Mouse (Mus musculus) forebrain, embryonic 12.5 days (tissue): ENCODE data around the gene Ccdc189. TPM values are rescaled to one million over a fixed set of nuclear protein-coding genes. Genes with fewer than 3 reads are reported as not detected.
A peak's percentile ranks its signal among the peaks of the same experiment; 100 is the strongest.

Experiments
- ATAC-seq: fragments of 200-750 bp; cut with Nextera tagmentation; 2 replicates; pipeline ENCODE4 v1.8.0; 2017; ENCODE audit warnings: moderate TSS enrichment; ENCODE audit not compliant: low FRiP score
- H3K27ac ChIP-seq: fragments of 300-500 bp; sonication (generic); 2 replicates; pipeline ENCODE4 v1.5.1; 2016; ENCODE audit warnings: mild to moderate bottlenecking
- H3K27me3 ChIP-seq: fragments of 300-500 bp; sonication (generic); 2 replicates; pipeline ENCODE4 v1.6.1; 2016; ENCODE audit warnings: mild to moderate bottlenecking
- H3K36me3 ChIP-seq: fragments of 300-500 bp; sonication (generic); replicated peaks from 2 replicates; pipeline ENCODE4 v1.6.1; 2016; ENCODE audit warnings: mild to moderate bottlenecking
- H3K4me1 ChIP-seq: fragments of 300-500 bp; sonication (generic); 2 replicates; pipeline ENCODE4 v1.6.1; 2016
- H3K4me2 ChIP-seq: fragments of 300-500 bp; sonication (generic); 2 replicates; pipeline ENCODE4 v1.6.1; 2016; ENCODE audit warnings: mild to moderate bottlenecking, moderate library complexity
- H3K4me3 ChIP-seq: fragments of 300-500 bp; sonication (generic); replicated peaks from 2 replicates; pipeline ENCODE4 v1.5.1; 2016; ENCODE audit warnings: mild to moderate bottlenecking
- H3K9ac ChIP-seq: fragments of 300-500 bp; sonication (generic); 2 replicates; pipeline ENCODE4 v1.6.1; 2016; ENCODE audit warnings: mild to moderate bottlenecking
- H3K9me3 ChIP-seq: fragments of 300-500 bp; sonication (generic); 2 replicates; pipeline ENCODE4 v1.6.1; 2016
- WGBS: fragments of 180-500 bp; shearing (Covaris S2); methylation state at CpG from one replicate; pipeline ENCODE4 v1.1.7; 2016; 5-methylcytosine and 5-hydroxymethylcytosine counted together
- polyA plus RNA-seq: library from polyadenylated mRNA; unstranded; fragments of >200 nt; fragmentation: Nextera tagmentation; extraction: Ambion mirVana; gene quantifications from 2 replicates; pipeline ENCODE4 v1.2.1, GENCODE M21; 2016

Ccdc189 gene
- polyA plus RNA-seq, 1 experiment from 2014 or later: 16.3 TPM

DNA sequence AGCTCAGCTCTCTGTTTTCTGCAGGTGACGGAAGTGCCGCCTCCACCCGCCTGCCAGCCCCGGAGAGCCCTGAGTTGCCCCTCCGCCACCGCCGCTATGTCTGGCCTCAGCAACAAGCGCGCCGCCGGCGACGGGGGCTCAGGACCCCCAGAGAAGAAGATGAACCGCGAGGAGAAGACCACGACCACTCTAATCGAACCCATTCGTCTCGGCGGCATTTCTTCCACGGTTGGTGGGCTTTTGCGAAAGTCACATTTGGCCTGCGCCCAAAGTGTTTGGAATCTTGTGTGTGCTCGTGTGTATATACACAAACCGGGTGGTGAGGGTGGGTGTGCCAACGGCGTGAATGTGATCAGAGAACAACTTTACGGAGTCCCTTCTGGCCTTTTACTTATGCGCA is 506 bp upstream of the Ccdc189 start:
- H3K4me1 ChIP-seq: peaks cover 18% of the 10 kb centered on the region
- peak overlapping the region; percentile 76 for H3K9ac ChIP-seq
- H3K9me3 ChIP-seq: no peaks in the 10 kb centered on the region
- H3K4me2 ChIP-seq: peak overlapping the region; percentile 89
- H3K4me3 ChIP-seq: peak overlapping the region; percentile 90
- no peaks in the 10 kb centered on the region for H3K27me3 ChIP-seq
- peaks cover 55% of the 10 kb centered on the region for H3K36me3 ChIP-seq
- H3K27ac ChIP-seq: peak overlapping the region; percentile 59; the same call in 1 of the 2 replicates
- no peak for ATAC-seq
- 7% methylated on average over 29 of the region's 29 CpGs for WGBS

DNA sequence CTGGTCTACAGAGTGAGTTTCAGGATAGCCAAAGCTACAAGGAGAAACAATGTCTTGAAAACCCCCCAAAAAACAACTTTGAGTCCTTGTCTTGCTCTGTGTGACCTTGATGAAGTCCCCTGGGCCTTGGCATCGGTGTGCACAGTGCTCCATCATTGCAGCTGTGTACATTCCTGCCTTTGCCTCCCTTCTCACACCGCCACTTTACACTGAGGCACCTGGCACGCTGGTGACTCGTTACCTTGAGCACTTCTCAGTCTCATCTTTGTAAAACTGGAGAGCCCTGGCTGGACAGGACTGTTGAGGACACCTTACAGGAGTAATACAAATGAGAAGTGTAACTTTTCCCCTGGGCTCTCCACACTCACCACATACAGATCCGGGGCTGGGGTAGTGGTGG is 1.2 kb downstream of the Ccdc189 start:
- peak overlapping the region; percentile 84; the same call in 1 of the 2 replicates for H3K27ac ChIP-seq
- peak overlapping the region; percentile 67; the same call in 1 of the 2 replicates for H3K9ac ChIP-seq
- peak overlapping the region; percentile 89 for H3K4me2 ChIP-seq
- 80% methylated on average over 5 of the region's 5 CpGs for WGBS
- H3K4me1 ChIP-seq: peaks cover 18% of the 10 kb centered on the region
- H3K36me3 ChIP-seq: peaks cover 55% of the 10 kb centered on the region
- no peaks in the 10 kb centered on the region for H3K9me3 ChIP-seq
- H3K27me3 ChIP-seq: no peaks in the 10 kb centered on the region
- peak overlapping the region; percentile 90 for H3K4me3 ChIP-seq
- no peak for ATAC-seq

DNA sequence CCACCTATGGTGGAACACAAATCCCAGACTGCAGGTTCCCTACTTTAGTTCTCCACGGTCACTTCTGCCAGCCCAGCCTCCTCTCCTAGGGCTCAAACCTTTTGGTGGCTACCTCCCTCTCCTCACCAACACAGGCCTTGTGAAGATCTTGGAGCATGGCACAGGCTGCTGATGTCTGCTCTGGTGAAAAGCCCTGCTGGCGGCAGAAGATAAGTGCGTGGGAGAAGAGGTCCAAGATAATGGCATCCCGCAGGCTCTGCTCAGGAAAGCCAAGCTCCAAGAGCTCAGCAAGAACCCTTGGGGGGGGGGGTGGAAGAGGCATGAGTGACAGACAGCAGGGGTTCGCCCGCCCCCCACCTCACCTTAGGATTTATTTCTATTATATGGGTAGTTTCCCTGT is 2.2 kb downstream of the Ccdc189 start:
- Histone ChIP-seq H3K4me1 (peaks cover 18% of the 10 kb centered on the region), H3K27me3 (no peaks in the 10 kb centered on the region), H3K4me3 (no peak overlapping the region), H3K27ac (no peak overlapping the region), H3K4me2 (no peak overlapping the region), H3K9ac (no peak overlapping the region), H3K36me3 (peaks cover 50% of the 10 kb centered on the region), H3K9me3 (no peaks in the 10 kb centered on the region)
- 91% methylated on average over 6 of the region's 6 CpGs for WGBS
- ATAC-seq: no peak

GRCm38 (mm10) chr7:127585031-127585430 is 3.4 kb downstream of the Ccdc189 start:
- Histone ChIP-seq H3K36me3 (peaks cover 48% of the 10 kb centered on the region), H3K4me2 (no peak overlapping the region), H3K9me3 (no peaks in the 10 kb centered on the region), H3K4me3 (no peak overlapping the region), H3K27ac (no peak overlapping the region), H3K4me1 (peaks cover 18% of the 10 kb centered on the region), H3K9ac (no peak overlapping the region), H3K27me3 (no peaks in the 10 kb centered on the region)
- ATAC-seq: no peak
- WGBS: 85% methylated on average over 7 of the region's 7 CpGs

DNA sequence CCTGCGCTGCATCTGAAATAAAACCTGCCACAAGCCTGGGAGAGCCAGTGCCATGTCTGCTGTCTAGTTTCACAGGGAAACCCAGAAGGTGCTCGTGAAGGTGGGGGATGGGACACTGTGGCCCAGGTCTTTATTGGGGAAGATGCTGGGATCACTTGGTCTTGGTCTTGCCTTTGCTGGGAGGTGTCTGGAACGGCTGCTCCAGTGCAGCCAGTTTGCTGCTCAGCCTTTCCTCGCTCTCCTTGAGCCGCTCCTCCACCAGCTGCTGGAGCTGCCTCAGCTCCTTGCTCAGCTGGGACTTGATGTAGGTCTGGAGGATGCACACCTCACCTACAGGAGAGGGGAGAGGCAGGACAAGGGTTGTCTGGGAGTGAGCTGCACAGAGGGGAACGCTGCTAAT is 5.1 kb downstream of the Ccdc189 start:
- no peak overlapping the region for H3K27ac ChIP-seq
- no peak overlapping the region for H3K4me3 ChIP-seq
- WGBS: 93% methylated on average over 6 of the region's 6 CpGs
- no peak overlapping the region for H3K4me2 ChIP-seq
- no peaks in the 10 kb centered on the region for H3K27me3 ChIP-seq
- H3K4me1 ChIP-seq: peaks cover 10% of the 10 kb centered on the region
- ATAC-seq: no peak
- no peak overlapping the region for H3K9ac ChIP-seq
- H3K9me3 ChIP-seq: no peaks in the 10 kb centered on the region
- H3K36me3 ChIP-seq: peaks cover 54% of the 10 kb centered on the region

DNA sequence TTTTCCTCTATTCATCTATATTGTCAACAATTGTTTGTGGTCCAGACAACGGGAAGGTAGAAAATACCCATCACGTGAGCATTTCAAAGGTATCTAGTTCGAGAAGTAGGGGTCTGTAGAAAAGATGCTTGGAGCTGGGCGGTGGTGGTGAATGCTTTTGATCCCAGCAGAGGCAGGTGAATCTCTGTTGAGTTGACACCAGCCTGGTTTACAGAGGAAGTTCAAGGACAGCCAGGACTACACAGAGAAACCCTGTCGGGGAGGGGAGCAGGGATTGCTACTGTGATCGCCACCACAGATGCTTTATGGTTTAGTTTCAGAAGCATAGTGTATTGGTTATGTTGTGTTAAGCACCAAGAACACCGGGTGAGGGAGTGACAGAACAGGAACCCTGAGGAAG is 14.3 kb downstream of the Ccdc189 start:
- ATAC-seq: no peak
- peak overlapping the region; percentile 89 for H3K9ac ChIP-seq
- no peaks in the 10 kb centered on the region for H3K27me3 ChIP-seq
- H3K4me1 ChIP-seq: peaks cover 23% of the 10 kb centered on the region
- H3K4me3 ChIP-seq: peak overlapping the region; percentile 74
- H3K36me3 ChIP-seq: peaks cover 19% of the 10 kb centered on the region
- peak overlapping the region; percentile 94 for H3K4me2 ChIP-seq
- WGBS: 18% methylated on average over 7 of the region's 7 CpGs
- H3K9me3 ChIP-seq: no peaks in the 10 kb centered on the region
- peak overlapping the region; percentile 78; the same call in 1 of the 2 replicates for H3K27ac ChIP-seq

DNA sequence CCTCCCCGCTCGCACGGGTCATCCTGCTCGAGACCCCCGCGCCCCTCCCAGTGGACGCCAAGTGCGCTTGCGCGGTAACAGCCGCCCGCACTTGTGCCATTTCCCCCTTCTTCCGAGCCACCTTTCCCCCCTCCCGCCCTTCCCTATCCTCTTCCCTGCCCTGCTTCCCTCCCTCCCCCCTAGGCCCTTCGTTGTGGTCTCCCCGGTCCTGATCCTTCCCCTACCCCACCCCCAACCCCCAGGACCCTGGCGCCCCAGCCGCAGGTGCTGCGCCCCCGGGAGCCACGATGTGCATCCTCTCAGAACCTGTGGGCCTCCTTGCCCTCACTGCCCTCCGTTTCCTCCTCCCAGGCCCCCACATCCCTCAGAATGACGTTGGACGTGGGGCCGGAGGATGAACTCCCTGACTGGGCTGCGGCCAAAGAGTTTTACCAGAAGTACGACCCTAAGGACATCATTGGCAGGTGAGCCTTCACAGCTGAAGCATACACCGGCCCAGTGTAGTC is 14.8 kb downstream of the Ccdc189 start:
- H3K9ac ChIP-seq: peak overlapping the region; percentile 89
- H3K27me3 ChIP-seq: no peaks in the 10 kb centered on the region
- peak overlapping the region; percentile 74 for H3K4me3 ChIP-seq
- no peak; the same call in 1 of the 2 replicates for ATAC-seq
- no peaks in the 10 kb centered on the region for H3K9me3 ChIP-seq
- H3K4me1 ChIP-seq: peaks cover 23% of the 10 kb centered on the region
- H3K36me3 ChIP-seq: peaks cover 19% of the 10 kb centered on the region
- H3K4me2 ChIP-seq: peak overlapping the region; percentile 94
- under 1% methylated on average over 24 of the region's 28 CpGs for WGBS
- peak overlapping the region; percentile 78 for H3K27ac ChIP-seq

- ATAC-seq: peak; percentile 99
Measured at GRCm38 (mm10) chr7:127572895-127573471, 15.4 kb downstream of the Ccdc189 start, which contains the start of gene Phkg2. TSS of gene Phkg2 (plus strand) at chr7:127573340.

DNA sequence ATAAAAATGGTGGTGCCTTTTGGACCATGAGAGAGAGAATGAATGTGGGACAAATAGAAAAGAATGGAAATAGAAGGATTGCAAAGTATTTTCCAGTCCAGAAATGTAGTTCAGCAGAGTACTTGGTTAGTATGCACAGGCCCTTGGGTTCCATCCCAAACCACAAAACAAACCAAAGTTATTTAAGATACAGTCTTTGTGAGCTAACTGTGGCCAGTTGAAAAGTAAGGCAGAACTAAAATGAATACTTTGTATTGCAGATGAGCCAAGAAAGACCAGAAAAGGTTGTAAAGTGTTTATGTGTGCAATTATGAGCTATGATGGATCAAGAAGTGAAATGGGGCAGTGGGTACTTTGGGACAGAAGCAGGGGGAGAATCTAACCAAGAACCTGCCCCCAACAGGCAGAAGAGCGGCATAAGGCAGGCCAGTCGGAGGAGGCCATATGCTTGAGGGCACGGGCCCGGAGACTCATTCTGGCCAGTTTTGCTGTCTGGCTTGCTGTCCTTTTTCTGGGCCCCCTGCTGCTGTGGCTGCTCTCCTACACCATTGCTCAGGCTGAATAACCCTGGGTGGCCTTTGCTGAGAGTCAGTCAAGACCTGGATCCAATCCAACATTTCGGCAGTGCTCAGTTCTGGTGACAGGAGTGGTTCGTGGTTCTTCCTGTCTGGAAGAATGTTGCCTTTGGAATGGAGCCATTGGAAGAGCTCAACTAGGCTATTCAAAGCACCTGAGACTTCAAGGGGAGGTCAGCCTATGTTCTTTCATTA is 23.8 kb downstream of the Ccdc189 start:
- H3K4me3 ChIP-seq: no peak overlapping the region
- no peak overlapping the region for H3K4me2 ChIP-seq
- peaks cover 62% of the 10 kb centered on the region for H3K36me3 ChIP-seq
- H3K9me3 ChIP-seq: no peaks in the 10 kb centered on the region
- no peaks in the 10 kb centered on the region for H3K4me1 ChIP-seq
- no peak overlapping the region for H3K27ac ChIP-seq
- no peak overlapping the region for H3K9ac ChIP-seq
- no peak for ATAC-seq
- H3K27me3 ChIP-seq: no peaks in the 10 kb centered on the region
- WGBS: 88% methylated on average over 6 of the region's 6 CpGs

More at GRCm38 (mm10) chr7:127572895-127573471, 15.4 kb downstream of the Ccdc189 start, which contains the start of gene Phkg2:
- Histone ChIP-seq H3K4me1 (peaks cover 23% of the 10 kb centered on the region), H3K9me3 (no peaks in the 10 kb centered on the region), H3K36me3 (peaks cover 14% of the 10 kb centered on the region), H3K9ac (peak within 1 kb of the TSS; percentile 89), H3K4me2 (peak within 1 kb of the TSS; percentile 94), H3K4me3 (peak within 1 kb of the TSS; percentile 74), H3K27ac (peak within 1 kb of the TSS; percentile 78), H3K27me3 (no peaks in the 10 kb centered on the region)
- WGBS: under 1% methylated on average over 17 of the region's 17 CpGs

DNA sequence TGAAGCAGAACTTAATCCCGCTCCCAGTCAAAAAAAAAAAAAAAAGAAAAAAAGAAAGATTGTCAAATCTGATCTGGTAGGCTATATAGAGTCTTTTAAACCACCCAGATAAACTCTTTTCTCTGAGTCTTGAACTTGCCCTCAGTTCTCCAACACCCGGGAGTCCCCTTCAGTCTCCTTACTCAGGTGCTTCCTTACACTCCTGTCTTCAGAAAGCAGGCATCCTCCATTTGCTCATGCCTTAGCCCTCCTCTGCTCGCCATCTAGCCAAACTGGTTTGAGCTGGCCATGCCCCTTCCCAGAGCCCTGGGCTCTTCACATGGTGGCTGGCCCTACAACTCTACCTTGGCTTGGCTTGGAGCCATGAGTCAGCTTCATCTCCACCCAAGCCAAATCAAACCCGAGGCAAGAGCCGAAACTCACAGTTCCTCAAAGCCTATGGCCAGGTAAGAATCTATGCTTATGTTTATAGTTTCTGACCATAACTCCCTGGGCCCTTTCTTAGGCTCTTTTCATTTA is 27.0 kb downstream of the Ccdc189 start, which contains the start of gene Tmem265:
Gene Tmem265 (plus strand): TSS at position 51 of the 519 bp plus-strand sequence.
- no peak within 1 kb of the TSS for H3K4me2 ChIP-seq
- H3K4me3 ChIP-seq: no peak within 1 kb of the TSS
- no peak within 1 kb of the TSS for H3K27ac ChIP-seq
- H3K36me3 ChIP-seq: peaks cover 81% of the 10 kb centered on the region
- H3K9me3 ChIP-seq: no peaks in the 10 kb centered on the region
- no peaks in the 10 kb centered on the region for H3K27me3 ChIP-seq
- H3K9ac ChIP-seq: no peak within 1 kb of the TSS
- 93% methylated on average over 5 of the region's 5 CpGs for WGBS
- no peaks in the 10 kb centered on the region for H3K4me1 ChIP-seq
- no peak for ATAC-seq

- WGBS: 92% methylated on average over 11 of the region's 11 CpGs
- Histone ChIP-seq H3K9ac (no peak overlapping the region), H3K27ac (no peak overlapping the region), H3K4me2 (no peak overlapping the region), H3K9me3 (no peaks in the 10 kb centered on the region), H3K36me3 (peaks cover 82% of the 10 kb centered on the region), H3K4me3 (no peak overlapping the region), H3K4me1 (no peaks in the 10 kb centered on the region), H3K27me3 (no peaks in the 10 kb centered on the region)
- no peak for ATAC-seq
Measured at GRCm38 (mm10) chr7:127560580-127560979, 27.8 kb downstream of the Ccdc189 start.

GRCm38 (mm10) chr7:127551558-127551957 is 36.8 kb downstream of the Ccdc189 start:
- H3K9me3 ChIP-seq: no peaks in the 10 kb centered on the region
- ATAC-seq: no peak
- H3K36me3 ChIP-seq: peaks cover 80% of the 10 kb centered on the region
- H3K4me3 ChIP-seq: no peak overlapping the region
- no peak overlapping the region for H3K9ac ChIP-seq
- no peak overlapping the region for H3K27ac ChIP-seq
- no peaks in the 10 kb centered on the region for H3K4me1 ChIP-seq
- no peaks in the 10 kb centered on the region for H3K27me3 ChIP-seq
- 94% methylated on average over 8 of the region's 8 CpGs for WGBS
- no peak overlapping the region for H3K4me2 ChIP-seq
